Mouse (Mus musculus) thymus, postnatal 10 days (tissue): ENCODE data around the gene Itpkb.
A peak's percentile ranks its signal among the peaks of the same experiment; 100 is the strongest.

ENCODE experiments used
- DNase-seq, 2 experiments: peaks; one replicate each; pipeline ENCODE4 v3.0.0; 2021; ENCODE audit warnings: low spot score in 2 of 2

The Itpkb gene

DNA sequence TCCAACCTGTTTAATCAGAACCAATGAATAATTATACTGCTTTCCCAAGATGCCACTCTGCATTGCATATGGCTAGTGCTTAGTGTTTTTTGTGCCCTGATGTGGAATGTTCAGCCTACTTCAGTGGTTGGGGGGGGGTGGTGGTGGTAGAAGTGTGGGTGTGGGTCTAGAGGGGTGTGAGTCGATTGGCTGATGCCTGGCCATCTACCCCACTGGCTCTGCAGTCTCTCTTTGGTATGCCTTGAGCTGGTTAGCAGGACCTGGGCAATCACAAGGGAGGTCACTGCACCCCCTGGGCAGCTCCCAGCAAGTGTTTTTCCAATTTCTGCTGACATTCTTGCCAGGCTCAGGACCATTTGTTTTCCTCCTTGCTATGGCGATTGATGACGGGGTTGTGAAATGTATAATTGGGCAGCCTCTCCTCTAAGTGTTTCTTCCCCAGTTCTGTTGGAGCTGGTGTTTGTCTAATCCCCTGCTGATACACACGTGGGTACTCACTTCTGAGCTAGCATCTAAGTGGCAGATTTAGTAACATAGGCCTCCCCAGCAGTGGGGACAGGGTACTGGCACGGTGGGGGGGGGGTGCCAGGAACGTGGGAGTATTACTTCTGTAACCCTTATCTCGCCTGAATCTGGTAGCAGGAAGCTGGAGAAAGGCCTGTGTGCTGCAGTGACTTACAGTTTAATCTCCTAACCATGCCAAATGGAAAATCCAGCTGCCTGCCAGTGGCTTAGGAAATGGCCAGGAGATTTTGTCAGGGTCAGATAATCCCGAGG is 13.3 kb downstream of the Itpkb start:
- no peak for DNase-seq

DNA sequence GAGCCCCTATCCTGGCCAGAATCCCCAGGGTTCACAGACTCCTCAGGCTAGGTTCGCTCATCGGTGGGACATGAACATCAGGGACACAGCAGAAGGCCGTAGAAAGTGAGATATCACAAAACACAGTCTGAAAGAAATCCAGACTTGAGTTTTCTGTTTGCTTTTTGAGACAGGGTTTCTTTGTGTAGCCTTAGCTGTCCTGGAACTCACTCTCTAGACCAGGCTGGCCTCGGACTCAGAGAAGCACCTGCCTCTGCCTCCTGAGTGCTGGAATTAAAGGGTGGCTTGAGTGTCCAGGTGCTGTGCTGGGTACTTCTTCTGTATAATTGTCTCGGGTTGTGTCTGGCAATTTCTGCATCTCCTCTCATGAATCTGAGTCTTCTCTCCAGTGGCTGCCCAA is 14.8 kb downstream of the Itpkb start:
- no peak for DNase-seq

DNA sequence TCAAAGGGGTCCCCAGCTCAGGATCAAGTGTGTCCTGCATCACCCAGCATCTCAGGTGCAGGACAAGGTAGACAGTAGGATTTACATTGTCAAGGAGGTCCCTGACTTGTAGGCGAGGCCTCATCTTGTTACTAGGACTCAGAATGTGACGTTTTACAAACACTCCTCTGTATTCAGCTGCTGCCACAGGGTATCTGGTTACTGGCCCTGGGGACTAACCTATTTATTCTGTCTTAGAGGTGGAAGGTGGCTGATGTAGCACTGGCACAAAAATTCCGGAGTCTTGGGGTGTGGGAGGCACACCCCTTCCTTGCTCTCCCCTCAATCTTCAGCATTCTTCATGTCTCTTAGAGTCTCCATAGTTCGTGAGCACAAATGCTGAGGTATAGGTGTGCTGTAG is 16.8 kb downstream of the Itpkb start:
- DNase-seq: no peak

DNA sequence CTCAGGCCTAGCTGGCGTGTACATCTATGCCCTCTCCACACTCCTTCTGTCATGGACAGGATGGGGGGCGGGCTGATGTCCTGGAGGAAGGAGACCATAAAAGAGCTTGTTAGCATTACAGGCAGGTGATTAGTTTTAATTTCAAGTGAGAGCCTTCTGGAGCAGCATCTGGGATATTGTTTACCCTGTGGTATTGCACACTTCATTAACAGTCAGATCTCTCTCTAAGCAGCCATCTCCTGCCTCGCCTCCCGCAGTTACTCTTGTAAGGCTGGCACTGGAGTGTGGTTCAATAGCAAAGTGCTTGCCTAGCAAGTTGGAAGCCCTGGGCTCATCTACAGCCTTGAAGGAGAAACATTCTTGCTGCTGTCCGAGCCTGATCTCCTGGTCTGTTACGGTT is 17.6 kb downstream of the Itpkb start:
- no peak for DNase-seq

DNA sequence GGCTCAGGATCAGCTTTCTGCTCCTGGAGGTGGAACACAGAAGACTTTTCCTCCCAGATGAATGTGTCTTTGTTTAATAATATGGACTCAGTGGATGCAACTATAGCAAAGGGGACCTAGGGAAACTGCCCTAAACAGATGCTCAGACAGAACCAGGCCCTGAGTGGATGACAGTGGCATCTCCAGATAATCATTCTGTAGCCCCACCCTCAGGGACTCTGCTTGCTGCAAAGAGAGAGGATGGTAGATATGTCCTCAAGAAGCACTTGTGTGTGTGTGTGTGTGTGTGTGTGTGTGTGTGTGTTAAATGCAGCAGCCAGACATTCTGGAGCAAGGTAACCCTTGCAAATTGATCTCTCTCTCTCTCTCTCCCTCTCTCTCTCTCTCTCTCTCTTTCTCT is 18.8 kb downstream of the Itpkb start:
- no peak for DNase-seq

DNA sequence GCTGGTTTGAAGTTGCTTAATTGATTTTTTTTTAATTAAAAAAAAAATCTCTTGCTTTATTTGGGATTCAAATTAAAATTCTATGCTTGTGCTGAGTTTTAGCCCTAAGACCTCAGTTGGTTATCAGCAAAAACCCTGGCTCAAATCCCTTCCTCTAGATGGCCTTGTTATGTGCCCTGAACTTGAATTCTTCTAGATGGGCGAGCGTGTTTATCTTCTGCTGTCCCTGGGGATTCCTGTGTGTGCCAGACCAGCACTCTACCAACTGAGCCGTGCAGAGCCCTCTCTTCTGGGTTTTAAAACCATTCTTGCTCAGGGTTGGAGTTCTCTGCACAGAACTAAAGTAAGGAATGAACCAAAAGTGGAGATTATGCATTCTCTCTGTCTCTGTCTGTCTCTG is 22.0 kb downstream of the Itpkb start:
- DNase-seq: no peak

DNA sequence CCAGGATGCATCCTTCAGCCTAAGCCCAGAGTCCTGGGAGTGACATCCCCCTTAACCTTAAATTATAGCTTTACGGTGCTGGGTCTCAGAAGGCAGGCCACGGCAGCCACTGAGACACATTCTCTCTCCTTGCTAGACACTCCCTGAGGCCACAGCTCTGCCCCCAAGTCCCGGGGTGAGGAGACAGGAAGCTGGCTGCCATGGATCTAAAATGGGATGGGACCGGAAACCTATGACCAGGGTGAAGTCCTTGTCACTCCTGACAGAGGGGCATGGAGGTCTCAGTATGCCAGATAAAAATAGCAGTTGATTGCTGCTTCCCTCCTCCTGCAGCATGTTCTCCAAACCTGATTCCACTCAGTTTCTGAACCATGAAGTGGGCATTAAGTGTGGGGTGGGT is 23.8 kb downstream of the Itpkb start:
- no peak for DNase-seq

DNA sequence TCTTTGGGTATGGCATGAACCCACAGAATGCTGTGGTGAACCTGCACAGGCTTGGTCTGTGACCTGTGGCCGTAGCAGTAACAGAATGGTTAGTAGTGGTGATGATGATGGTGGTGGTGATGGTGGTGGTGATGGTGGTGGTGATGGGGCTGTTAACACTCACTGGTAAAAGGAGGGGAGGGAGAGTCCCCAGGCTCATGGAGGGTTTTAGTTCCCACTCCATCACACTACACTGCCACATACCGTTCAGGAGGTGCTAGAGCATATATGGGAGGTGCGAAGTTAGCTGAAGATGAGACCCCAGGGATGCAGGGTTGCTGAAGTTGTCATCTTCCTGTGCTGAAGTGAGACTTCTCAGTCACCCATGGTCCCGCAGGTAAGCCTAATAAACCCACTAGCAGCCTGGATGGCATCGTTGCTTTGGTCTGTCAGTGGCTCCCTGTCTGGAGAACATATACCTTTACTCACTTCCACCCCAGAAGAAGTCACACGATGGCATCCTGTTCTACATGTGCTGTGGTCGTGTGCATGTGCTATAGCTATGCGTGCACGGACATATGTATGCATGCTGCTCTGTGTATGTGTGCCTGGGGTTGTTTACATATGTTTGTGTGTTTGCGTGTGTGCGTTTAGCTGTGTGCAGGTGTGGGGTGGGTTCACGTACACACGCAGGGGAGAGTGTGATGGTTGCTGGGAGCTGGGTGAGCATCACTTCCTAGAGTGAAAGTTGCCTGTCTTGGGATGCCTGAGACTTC is 24.9 kb downstream of the Itpkb start:
- DNase-seq: no peak

DNA sequence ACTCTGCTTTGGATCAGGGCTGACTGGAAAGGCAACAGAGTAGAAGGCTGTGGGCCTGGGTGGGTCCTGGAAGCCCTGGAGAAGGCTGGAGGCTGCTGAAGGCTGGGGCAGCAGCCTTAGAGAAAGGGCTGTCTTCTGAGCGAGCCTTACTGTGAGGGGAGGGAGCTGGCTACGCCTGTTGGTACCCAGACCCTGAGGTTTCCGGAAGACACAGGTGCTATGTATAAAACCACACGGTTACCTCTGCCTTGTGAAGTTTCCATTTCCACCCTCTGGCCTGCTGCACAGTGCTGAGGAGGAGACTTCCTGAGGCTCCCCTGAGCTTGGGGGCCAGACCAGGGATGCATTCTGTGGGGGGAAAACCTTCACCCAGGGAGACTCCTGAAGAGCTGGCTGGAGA is 25.9 kb downstream of the Itpkb start:
- DNase-seq: peak; percentile 78 to 80

DNA sequence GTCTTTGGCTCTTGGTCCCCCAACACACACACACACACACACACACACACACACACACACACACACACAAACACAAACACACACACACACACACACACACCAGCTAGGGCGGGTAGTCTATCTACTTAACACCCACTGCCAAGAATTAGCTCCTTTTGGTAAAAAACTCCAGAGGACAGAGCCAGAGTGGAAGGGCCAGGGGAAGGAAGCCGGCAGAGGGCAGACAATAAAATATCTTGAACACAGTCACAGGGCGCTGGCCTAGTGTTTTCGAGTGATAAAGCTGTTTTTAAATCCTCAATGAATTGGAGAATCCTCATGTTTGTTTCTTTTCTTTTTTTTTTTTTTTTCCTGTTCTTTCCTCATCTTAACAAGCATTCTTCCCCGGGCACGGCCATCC is 26.6 kb downstream of the Itpkb start:
- no peak for DNase-seq

DNA sequence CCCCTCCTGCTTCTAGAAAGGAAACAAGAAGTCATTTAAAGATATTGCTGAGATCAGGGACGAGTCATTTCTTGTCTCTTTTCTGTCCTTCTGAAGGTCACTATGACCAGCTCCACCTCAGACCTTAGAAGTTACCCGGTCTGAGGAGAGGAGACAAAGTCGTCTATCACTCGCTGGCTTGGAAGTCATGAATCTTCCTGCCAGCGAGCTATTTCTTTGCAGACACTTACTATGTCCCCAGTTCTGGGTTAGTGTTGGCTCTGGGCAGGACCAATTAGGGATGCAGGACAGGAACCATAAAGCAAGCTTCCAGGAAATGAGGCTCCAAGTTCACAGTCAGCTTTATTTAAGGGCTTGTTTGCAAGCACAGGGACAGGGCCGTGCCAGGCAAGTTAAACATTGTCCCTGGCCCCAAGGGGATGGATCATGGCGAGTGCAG is 27.6 kb downstream of the Itpkb start:
- DNase-seq: no peak

DNA sequence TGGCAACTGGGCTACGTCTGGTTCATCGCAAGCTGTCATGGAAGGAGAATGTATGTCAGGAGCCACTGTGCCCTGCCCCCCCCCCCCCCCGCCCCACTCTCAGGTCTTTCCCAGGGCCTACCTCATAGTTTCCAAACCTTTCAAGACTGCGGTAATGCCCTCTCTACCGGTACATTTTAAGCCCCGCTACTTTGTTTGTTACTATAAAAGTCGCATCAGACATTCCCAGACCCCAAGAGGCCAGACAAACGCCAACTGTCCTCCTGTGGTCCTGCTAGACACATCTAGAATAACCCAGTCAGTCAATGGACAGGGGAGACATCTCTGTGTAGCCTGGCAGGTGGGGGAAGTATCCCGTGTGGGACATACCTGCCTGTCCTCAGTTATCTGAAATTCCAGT is 28.2 kb downstream of the Itpkb start:
- DNase-seq: no peak

DNA sequence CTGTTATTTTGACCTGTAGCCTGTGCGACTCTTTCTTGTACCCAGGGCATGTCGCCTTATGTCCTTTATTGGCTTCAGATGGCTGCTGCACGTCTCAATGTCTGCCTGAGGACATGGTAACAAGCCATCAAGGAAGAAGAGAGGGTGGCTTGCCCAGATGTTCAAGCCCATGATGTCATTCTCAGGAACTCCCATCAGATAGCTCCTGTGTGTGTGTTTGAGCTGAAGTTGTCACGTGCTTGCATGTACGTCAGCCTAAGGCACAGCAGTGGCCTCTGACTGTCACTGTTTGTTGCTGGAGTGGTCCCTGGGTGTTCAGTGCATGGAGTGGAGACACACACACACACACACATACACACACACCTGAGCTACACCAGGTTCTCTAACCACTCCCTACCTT is 29.0 kb downstream of the Itpkb start:
- peak; percentile 61 to 63 for DNase-seq

DNA sequence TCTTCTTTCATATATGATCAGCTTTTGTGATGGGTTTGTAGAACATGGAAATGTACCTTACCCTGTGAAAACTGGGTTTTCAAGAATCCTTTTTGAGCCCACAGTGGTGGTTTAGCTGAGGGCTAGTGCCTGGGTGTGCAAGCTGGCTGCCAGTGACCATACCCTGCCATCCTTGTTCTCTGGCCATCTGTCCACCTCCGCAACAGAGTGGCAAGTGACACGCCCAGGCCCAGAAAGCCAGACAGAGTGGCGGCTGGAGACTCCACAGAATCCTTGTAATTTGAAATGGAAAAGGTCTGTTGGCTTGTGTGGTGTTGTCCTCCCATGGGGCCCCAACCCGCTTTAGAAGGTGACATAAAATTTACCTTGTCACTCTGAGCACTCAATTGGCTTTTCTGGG is 31.9 kb downstream of the Itpkb start:
- DNase-seq: no peak

DNA sequence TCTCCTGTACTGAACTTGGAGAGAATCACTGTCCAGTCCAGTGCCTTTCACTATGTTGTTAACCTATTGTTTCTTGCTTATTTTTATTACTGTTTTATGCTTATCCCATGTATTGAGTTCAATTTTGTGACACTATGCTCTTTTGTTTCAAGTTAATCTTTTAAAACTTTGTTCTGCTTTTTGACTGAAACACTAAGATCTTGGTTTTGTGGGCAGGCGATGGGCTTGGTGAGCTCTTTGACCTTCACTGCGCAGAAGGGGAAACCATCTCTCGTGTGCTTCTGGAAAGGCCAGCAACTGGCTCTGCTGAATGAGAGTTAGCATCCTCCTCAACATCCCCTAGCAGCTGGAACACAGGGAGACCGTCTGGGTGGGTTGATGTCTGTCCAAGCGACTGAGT is 32.6 kb downstream of the Itpkb start:
- no peak for DNase-seq

DNA sequence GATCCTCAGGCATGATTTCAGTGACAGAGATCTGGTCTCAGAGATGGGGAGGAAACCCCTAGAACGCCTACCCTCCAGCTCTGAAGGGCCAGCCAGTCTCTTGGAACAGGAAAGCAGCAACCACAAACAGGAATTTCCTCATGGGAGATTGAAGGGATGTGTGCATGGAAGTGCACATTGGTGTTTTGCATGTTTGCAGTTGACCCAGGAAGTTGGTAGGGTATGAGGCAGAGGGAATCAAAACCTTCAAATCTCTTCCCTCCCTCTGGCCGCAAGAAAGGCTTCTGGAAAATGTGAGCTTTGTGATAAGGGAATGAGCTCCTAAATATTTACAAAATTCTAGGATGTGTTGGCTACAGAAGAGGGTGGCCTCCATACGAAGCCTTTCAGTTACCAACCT is 33.0 kb downstream of the Itpkb start:
- DNase-seq: no peak

DNA sequence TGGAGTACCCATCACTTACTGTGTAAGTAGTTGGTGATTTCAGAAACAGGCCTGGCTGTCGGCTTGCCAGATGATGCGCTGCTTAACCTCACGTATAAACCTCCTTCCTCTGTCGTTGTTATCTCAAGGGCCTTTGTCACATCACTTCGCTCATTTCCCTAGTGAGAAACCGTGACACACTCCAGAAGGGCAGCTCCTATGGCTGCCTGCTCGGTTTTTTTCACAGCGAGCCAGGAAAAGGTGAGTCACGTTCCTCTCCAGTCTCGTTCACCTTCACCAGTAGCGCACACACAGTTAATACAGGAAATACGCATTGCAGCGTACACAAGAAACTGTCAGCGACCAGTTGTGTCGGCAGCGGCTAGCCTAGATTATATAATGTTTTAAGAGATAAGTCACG is 33.7 kb downstream of the Itpkb start:
- no peak for DNase-seq

DNA sequence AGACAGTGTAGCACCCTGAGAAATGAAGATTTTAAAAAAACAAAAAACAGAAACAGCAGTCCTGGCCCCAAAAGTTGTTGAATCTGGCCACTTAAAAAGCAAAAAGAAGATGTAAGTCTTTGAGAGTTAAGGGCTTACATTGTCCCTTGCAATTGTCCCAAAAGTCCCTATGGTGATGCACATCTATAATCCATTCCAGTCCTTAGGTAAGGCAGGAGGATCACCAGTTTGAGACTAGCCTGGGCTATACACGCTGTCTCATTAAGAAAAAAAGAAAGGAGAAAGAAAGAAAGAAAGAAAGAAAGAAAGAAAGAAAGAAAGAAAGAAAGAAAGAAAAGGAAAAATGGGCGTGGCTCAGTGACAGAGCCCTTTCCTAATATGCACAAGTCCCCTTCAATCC is 34.4 kb downstream of the Itpkb start:
- no peak for DNase-seq

DNA sequence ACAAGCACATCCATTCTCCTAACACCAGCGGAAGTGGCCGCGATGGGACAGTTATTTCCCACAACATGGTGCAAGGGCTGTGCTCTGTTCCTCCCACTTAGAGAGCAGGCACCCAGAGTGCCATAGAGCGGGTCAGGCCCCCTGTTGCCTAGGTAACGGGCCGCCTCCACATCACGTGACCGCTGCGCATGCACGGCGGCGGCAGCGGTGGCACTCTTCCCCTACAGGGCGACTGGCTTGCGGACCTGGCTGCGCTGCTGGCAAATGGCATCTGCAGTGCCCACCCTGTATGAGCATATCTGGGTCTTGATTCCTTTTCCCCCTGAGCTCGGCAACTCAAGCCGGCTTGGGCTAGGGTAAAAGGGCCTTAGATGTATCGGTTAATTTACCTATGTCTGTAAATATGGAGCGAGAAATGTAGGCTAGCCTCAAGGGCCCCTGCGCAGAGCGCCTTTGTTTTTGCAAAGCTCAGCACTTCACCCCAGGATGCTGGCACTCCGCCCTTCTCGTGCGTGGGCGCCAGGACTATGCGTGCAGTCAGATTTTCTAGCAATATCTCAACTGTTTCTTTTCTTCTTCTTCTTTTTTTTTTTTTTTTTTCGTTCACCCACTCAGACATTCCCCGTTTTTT is 35.0 kb downstream of the Itpkb start:
- peak; percentile 96 to 97 for DNase-seq

DNA sequence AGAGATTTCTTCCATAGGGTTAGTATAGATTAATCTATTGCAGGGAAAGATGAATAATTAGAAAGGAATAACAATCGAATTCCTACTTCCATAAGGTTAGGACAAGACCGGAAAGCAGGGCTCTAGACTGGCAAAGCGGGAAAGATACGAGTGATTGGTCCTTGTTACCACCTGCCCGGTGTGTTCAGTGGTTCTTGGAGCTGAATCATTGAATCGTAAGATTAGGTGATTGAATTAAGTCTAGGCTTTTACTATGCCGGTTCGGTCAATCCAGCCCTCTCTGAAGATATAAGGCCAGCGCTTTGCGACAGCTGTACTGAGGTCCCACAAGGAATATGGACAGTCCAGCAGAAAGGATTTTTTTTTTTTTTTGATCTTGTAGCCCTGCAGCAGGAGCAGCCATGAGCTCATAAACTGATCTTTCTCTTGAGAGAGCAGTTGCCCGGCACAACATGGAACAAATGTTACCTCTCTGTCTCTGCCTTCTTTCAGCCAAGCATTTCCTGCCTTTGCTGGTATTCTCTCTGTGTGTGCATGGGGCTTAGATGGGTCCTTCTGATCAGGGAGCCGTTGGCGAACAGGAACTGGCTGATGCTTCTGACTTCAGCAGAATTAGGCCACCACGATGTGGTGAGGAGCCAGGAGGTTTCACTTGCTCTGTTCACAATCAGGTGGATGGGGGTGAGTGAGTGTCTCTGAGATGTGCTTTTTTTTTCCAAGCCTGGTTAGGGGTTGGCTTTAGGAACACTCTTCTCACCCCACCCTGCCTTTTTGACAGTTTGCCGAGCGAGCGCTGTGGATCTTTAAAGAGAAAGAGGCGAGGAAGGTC is 35.9 kb downstream of the Itpkb start:
- DNase-seq: peak; percentile 64 to 72

DNA sequence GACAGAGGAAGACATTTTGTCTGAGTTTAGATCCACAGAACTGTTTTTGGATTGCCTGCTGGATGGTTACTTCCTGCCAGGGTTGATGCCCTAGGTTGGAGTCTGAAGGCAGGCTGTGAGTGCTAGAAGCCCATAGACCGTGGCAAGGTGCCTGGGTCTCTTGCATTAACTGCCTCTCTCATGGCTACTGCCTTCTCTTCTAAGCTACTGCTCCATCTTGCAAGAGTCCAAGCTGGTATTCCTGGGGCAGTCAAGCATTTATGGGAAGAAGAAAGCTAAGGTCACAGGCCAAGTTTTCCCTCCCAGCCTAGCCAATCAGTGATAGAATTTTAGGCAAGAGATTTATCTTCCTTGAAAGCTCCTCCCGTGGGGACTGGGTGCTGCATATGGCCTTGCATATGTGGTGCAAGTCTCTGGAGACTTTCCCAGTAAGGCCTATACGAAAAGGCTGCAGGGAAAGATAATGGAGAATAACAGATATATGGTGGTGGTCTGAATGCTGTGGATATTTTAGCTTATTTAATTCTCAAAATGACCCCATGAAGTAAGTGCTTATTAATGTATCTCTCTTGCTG is 36.8 kb downstream of the Itpkb start:
- no peak for DNase-seq

DNA sequence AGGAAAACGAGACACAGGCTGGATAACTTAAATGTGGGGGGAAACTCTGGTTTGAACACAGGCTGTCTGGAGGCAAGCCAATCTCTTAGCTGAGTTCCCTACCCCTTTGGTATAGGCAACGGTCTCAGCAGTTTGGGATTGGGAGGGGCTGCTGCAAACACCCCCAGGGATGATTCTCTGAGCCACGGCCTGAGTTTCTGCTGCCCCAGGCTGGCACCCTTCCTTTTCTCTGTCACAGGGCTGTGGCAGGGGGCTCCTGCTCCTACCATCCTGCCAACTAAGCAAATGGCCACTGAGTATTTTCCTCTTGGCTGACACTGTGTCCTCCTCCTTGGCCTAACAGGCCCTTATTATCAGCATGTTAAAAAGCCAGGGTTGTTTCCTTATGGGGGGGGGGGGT is 37.3 kb downstream of the Itpkb start:
- DNase-seq: no peak
